Mouse (Mus musculus): ENCODE results near the gene Mgst3. TPM values are rescaled to one million over a fixed set of nuclear protein-coding genes. Genes with fewer than 3 reads are reported as not detected.

The Mgst3 gene
- 36.8 and 53.5 TPM in 2 replicates for total RNA-seq (2014; fragmentation: Nextera tagmentation)
- 17.8 and 43.6 TPM in 2 replicates for total RNA-seq (2017)

GRCm38 (mm10) chr1:167393683-167394492, at the start of gene Mgst3:
Gene Mgst3, minus strand, starts transcription at chr1:167393841.
- ATAC-seq (replicated peaks; ENCODE audit: low FRiP score, low TSS enrichment, poor library complexity, severe bottlenecking) = peak; percentile 86

GRCm38 (mm10) chr1:167438231-167438885, 44.7 kb upstream of the Mgst3 start:
- ATAC-seq (replicated peaks; ENCODE audit: low FRiP score, low TSS enrichment, poor library complexity, severe bottlenecking) = no peak

GRCm38 (mm10) chr1:167437091-167437490, 43.5 kb upstream of the Mgst3 start:
- no peak for ATAC-seq (replicated peaks; ENCODE audit: low FRiP score, low TSS enrichment, poor library complexity, severe bottlenecking)

- ATAC-seq (replicated peaks; ENCODE audit: low FRiP score, low TSS enrichment, poor library complexity, severe bottlenecking) = no peak
Observed at GRCm38 (mm10) chr1:167436186-167436975, 42.7 kb upstream of the Mgst3 start.

GRCm38 (mm10) chr1:167434931-167435330, 41.3 kb upstream of the Mgst3 start:
- ATAC-seq (replicated peaks; ENCODE audit: low FRiP score, low TSS enrichment, poor library complexity, severe bottlenecking) = no peak

- ATAC-seq (replicated peaks; ENCODE audit: low FRiP score, low TSS enrichment, poor library complexity, severe bottlenecking) = no peak
Observed at GRCm38 (mm10) chr1:167430976-167431676, 37.5 kb upstream of the Mgst3 start.

- ATAC-seq (replicated peaks; ENCODE audit: low FRiP score, low TSS enrichment, poor library complexity, severe bottlenecking) = no peak
Observed at GRCm38 (mm10) chr1:167426681-167427080, 33.0 kb upstream of the Mgst3 start.

- no peak for ATAC-seq (replicated peaks; ENCODE audit: low FRiP score, low TSS enrichment, poor library complexity, severe bottlenecking)
Observed at GRCm38 (mm10) chr1:167425572-167425971, 31.9 kb upstream of the Mgst3 start.

- ATAC-seq (replicated peaks; ENCODE audit: low FRiP score, low TSS enrichment, poor library complexity, severe bottlenecking) = no peak
Observed at GRCm38 (mm10) chr1:167422501-167423240, 29.0 kb upstream of the Mgst3 start.

- peak; percentile 83 for ATAC-seq (replicated peaks; ENCODE audit: low FRiP score, low TSS enrichment, poor library complexity, severe bottlenecking)
Observed at GRCm38 (mm10) chr1:167414846-167415245, 21.2 kb upstream of the Mgst3 start.

- no peak for ATAC-seq (replicated peaks; ENCODE audit: low FRiP score, low TSS enrichment, poor library complexity, severe bottlenecking)
Observed at GRCm38 (mm10) chr1:167411991-167412715, 18.5 kb upstream of the Mgst3 start.

- no peak for ATAC-seq (replicated peaks; ENCODE audit: low FRiP score, low TSS enrichment, poor library complexity, severe bottlenecking)
Observed at GRCm38 (mm10) chr1:167409601-167410000, 16.0 kb upstream of the Mgst3 start.

- no peak for ATAC-seq (replicated peaks; ENCODE audit: low FRiP score, low TSS enrichment, poor library complexity, severe bottlenecking)
Observed at GRCm38 (mm10) chr1:167405237-167405636, 11.6 kb upstream of the Mgst3 start.

- ATAC-seq (replicated peaks; ENCODE audit: low FRiP score, low TSS enrichment, poor library complexity, severe bottlenecking) = peak; percentile 63
Observed at GRCm38 (mm10) chr1:167393281-167393680, 360 bp downstream of the Mgst3 start.

- peak; percentile 57 for ATAC-seq (replicated peaks; ENCODE audit: low FRiP score, low TSS enrichment, poor library complexity, severe bottlenecking)
Observed at GRCm38 (mm10) chr1:167392687-167393086, 954 bp downstream of the Mgst3 start.

- ATAC-seq (replicated peaks; ENCODE audit: low FRiP score, low TSS enrichment, poor library complexity, severe bottlenecking) = no peak
Observed at GRCm38 (mm10) chr1:167392031-167392640, 1.5 kb downstream of the Mgst3 start.

- no peak for ATAC-seq (replicated peaks; ENCODE audit: low FRiP score, low TSS enrichment, poor library complexity, severe bottlenecking)
Observed at GRCm38 (mm10) chr1:167391241-167391640, 2.4 kb downstream of the Mgst3 start.

- ATAC-seq (replicated peaks; ENCODE audit: low FRiP score, low TSS enrichment, poor library complexity, severe bottlenecking) = no peak
Observed at GRCm38 (mm10) chr1:167390381-167390780, 3.3 kb downstream of the Mgst3 start.
